Mouse (Mus musculus): ENCODE data around the gene Rnf207.
A peak's percentile ranks its signal among the peaks of the same experiment; 100 is the strongest.

Gene Rnf207

DNA sequence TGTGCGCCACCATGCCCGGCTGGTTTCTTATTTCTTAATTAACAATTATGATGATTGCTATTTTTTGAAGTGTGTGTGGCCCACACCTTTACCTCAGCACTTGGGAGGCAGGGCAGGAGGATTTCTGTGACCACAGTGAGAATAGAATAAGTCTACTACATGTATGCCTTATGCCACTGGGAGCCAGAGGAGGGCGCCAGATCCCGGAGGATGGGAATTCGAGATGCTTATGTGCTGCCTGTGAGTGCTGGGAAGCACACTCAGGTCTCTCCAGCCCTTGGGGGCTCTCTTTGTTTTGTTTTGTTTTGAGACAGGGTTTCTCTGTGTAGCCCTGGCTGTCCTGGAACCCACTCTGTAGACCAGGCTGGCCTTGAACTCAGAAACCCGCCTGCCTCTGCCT, 9.9 kb upstream of the Rnf207 start:
- DNase-seq (ENCODE audit: low read depth, low spot score), result no peak

DNA sequence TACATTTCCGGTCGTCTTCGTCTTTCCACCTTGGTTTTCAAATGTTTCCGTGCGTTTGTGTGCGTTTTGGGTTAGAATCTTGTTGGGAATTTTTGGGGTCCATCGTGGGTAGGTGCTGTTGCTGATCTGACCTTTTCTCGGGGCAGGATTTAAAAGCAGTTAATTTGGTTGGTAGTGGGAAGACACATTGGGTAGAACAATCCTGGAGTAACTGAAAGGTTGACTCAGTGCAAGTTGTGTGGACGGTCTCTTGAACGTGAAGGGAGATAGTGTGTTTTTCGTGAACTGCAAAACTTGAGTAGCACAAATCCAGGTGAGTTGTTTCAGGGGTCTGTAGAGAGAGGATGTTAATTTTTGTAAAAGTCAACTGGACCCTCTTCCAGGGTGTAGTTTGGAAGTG, 7.8 kb upstream of the Rnf207 start:
- DNase-seq (ENCODE audit: low read depth, low spot score), result no peak

DNA sequence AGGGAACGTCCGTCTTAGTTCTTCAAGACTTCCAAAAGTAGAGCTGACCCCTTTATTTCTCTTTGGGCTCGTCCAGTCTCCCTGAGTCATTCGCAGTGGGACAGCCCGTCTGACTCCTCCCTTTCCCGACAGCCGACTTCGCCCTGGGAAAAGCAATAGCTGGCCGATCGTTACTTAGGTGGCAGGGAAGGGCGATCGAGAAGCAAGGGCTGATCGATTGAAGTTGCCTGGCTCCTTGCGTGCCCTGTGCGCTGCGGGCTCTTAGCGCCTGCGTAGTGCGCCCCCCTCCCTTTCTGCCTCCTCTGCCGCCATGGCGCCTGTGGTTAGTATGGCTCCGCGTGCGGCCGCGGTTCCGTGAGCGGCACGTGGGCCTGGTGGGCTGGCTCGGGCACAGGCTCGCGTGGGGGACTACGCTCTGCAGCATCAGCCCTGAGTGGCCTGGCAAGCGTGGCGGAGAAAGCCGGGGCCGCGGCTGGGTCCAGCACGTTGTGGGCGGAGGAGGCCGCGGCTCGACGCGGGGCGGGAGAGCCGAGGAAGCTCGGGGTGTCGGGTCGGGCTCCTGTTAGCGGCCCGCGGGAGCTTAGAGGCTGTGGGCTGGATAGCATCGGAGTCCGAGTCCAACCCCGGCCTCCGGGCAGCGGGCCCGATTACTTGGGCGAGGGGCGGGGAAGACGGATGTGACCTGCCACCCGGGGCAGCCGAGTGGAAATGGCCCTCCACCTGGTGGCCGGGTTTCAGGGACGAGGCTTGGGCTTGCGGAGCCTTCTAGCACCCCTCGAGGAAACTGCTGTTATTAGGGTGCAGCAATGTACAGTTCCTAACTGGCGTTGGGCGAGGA, 7.0 kb upstream of the Rnf207 start, which contains the start of gene Rpl22:
TSS of gene Rpl22 (plus strand) at position 169 of the 838 bp plus-strand sequence.
- DNase-seq (ENCODE audit: low read depth, low spot score), result peak; percentile 94

DNA sequence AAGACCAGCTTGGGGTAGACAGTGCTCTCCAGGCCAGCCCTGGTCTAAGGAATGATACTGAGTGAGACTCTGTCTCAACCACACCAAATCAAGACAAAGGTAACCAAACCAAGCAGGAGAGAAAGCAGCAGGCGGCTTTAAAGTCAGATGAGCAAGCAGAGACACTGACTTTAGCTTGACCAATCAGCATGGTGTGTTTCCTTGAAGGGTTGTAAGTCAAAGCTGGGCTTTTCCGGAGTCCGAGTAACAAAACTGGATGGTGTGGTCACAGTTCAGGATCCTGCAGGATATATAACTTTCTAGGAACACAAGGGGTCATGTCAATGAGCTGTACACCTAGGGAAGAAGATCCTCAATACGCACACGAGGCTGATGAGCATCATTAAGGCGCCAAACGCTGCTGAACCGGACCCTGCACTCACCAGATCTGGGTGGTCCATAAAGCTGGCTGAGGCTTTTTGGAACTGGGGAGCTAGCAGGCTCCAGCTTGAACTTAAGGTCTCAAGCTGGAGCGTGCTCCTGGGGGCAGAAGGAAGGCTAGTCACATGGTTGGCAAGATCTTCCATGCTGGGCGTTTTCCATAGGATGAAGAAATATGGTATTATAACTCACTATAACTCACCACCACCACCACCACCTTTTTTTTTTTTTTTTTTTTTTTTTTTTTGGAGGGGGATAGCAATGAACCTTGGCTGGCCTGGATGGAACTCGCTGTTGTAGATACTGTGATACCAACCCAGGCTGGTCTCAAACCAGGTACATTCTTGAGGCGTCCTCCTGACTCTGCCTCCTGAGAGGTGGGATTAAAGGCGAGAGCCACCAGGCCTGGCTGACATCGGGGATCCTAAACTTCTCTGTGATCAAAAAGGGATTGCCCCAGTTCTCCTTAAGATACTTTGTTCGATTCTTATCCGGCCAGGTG, 6.1 kb upstream of the Rnf207 start:
- DNase-seq (ENCODE audit: low read depth, low spot score), result no peak

DNA sequence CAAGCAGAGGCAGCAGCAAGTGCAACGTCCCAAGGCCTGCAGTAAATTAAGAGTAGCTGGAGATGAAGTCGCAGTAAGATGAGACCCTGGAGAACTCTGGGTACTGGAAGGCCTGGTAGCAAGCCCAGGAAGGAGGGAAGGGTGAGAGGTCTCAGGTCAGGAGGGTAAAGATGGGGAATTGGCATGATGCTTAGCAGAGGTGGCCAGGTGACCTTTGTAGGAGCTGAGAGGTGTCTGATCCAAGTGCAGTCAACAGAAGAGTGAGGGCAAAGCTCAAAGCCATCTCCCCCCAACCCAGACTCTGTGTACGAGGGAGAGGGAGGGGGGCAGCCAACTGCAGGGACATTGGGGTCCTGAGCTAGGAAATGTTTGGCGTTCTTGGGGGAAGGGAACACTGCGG, 2.7 kb upstream of the Rnf207 start:
- DNase-seq (ENCODE audit: low read depth, low spot score), result no peak

DNA sequence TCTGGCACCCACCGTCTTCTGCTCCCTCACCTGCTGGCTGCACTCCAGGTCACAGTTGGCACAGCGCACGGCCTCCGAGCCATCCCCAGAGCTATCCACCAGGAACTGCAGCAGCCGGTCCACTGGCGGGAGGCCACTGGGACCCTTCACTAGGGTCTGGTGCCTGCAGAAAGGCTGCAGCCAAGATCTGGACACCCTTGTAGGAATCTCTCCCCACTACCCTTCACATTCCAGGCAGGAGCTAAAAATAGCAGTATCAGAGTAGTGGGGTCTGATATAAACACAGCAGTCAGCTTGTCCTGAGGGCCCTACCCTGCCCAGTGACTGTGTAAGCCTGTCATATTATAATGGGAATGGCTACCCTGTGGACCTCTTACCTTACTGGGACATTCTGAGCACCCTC, 1.2 kb downstream of the Rnf207 start:
- DNase-seq (ENCODE audit: low read depth, low spot score), result no peak

DNA sequence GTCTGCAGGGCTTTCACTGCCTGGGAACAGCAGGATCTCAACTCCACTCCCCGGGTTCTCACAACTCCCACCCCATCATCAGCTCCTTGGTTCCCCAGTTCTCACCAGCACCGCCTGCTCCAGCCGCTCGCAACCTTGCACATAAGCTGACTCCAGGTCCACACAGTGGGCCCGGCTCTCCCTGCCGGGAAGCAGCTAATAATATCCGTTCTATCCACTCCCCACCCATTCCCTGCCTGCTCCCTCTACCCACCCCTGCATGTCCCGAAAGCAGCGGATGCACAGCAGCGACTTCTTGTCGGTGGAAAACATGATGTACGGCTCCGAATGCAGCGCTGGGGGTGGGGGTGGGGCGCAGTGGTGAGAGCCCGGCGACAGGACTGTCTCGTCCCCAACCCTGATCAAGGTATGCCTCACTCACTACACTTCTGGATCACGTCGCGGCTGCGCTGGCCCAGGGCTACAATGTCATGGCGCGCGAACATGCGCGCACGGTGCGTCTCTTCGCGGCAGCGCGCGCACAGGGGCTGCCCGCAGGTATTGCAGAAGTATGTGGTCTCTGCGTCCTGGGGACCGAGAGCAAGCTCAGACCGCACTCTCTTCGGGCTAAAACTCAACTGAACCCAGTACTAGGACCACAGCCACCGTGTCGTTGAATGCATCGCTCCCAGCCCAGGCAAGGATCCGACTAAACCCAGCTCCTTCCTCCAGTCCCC, 3.1 kb downstream of the Rnf207 start:
- DNase-seq (ENCODE audit: low read depth, low spot score), result no peak

DNA sequence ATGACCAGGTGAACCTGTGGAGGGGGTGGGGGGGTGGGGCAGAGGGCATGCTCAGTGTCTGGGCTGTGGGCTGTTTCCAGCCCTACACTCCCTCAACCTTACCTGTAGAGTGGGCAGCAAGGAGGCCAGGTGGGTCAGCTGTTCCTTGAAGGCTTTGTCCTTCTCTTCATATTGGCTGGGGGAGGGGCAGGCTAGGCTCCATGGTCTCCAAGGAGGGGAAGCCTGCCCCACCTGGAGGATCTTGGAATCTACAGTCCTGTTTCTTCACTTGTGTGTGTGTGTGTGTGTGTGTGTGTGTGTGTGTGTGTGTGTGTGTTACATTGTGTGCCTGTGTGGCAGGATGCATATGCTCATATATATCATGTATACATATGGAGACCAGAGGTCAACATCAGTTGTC, 4.9 kb downstream of the Rnf207 start:
- DNase-seq (ENCODE audit: low read depth, low spot score), result no peak

DNA sequence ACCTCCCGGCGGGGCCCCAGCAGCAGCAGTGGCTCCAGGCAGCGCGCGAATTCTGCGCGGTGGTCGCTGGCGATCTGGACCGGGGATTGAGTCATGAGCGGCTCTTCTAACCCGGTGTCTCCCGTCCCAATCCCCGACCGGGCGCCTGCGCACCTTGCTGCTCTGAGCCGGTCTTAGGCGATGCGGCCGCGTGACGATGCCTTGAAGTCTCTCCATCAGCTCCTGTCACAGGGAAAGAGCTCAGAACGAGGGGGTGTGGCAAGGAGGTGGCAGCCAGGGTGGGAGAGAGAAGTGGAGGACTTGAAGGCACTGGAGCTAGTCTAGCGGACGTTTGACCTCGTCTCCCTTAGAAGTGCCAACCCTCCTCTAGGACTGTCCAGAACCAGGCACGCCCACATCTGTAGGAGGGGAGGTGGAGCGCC, 5.6 kb downstream of the Rnf207 start:
- DNase-seq (ENCODE audit: low read depth, low spot score), result no peak

DNA sequence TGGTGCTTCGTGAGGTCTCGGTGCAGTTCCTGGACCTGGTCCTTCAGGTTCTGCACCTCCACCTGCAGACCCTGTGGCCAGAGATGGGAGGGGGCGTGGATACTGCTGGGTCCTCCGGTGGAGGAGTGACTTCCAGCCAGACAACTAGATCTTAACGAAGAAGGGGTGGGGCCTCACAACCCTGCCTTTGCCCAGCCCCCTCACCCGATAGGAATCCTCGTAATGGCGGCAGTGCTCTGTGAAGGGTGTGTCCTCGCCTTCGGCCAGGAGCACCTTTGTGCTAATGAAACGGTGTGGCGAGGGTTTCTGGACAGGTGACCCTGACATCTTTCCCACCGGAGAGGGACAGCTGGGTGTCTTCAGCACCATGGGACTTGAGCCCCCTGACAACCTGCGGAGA, 6.6 kb downstream of the Rnf207 start:
- no peak for DNase-seq (ENCODE audit: low read depth, low spot score)

DNA sequence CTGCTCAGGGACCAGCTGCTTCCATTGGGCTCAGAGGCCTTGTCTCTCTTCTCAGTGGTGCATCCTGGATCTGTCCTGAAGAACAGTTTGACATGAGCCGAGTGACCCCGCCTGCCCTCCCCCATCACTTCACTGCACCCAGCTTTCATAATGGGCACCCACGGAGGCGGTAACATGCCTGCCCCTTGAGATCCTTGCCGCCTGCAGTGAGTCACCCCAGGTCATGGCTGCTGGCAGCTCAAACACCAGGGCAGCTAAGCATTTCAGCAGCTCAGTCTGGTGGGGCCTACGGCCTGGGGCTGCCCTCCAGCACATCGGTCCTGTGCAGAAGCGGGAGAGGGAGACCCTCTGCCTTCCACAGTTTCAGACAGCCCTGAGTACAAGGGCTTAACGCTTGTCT, 11.3 kb downstream of the Rnf207 start:
- no peak for DNase-seq (ENCODE audit: low read depth, low spot score)

DNA sequence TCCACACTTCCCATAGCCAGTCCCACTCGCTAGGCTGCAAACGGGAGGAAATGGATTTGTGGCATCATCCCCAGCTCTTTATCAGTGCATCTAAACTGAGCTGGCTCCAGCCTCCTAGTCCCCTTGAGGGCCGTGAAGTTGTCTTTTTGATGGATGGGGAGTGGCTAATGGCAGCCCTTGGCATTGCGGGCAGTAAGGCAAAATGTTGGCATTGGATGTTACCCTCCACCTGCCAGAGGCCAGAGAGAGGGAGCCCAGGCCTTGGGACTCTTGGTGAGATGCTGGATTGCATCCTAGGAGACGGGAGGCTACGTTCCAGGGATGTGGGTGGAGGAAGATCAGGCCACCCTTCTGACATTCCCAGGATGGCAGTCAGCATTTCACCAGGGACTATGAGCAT, 12.8 kb downstream of the Rnf207 start:
- no peak for DNase-seq (ENCODE audit: low read depth, low spot score)

DNA sequence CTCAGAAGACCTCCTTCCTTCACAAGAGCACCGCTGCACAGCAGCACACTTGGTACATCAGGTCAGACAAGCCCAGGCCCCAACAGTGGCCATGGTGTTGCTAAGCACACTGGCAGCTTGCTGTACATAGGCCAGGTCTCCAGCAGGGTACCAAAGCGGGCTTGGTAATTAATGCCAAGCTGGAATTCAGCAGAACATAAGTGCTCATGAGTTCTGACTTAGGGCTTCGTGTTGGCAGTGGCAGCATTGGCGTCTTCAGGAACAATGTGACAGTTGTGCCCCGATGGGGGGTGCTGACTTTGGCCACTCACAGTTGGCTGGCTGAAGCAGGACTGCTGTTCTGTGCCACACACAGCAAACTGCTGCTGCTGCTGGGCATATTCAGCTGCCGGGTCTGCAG, 14.1 kb downstream of the Rnf207 start:
- DNase-seq (ENCODE audit: low read depth, low spot score), result no peak

DNA sequence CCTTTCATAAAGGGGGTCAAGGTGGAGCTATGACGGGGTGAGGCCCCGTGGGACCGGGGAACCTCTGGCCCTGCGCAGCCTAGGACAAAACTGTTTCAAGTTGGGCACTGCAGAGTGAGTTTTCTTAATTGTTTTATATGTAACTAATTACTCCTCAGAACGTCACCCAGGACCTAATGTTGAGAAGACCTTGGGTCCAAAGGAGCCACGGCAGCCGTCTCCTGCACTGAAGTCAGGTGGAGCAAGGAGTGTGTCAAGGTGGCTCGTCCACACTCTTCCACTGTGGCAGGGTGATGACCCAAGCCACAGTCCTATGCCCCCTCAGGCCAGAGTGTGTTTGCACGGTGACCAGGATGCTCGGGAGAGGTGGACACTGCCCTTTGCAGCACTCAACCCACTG, 15.6 kb downstream of the Rnf207 start:
- no peak for DNase-seq (ENCODE audit: low read depth, low spot score)

DNA sequence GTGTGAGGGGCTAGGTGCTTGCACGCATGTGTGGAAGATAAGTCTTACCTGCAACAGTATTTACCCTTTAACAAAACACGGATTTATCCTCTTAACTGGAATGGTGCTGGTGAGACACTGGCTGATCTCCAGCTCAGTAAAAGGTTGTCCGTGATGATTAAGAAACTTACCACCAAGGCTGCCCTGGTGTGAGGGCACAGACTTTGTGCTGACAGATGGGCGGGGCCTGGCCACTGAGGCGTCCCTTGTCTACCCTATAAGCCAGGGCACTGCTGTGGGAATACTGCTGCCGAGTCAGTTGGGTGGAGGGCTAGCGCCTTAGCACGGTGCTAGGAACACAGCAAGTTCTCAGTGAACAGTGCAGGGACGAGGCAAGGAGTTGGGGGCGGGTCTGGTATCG, 16.8 kb downstream of the Rnf207 start:
- no peak for DNase-seq (ENCODE audit: low read depth, low spot score)

DNA sequence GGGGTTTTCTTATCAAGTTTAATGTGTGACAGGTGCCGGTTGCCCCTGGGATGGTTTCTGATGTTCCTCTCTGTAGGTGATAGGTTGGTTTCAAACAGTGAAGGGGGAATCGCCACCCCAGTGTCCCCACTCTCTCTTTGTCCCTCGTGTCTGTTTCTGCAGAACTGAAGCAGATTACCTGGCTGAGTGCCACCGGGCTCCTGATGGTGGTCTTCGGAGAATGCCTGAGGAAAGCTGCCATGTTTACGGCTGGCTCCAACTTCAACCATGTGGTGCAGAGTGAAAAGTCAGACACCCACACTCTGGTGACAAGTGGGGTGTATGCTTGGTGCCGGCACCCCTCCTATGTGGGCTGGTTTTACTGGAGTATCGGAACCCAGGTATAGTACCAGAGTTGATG, 18.4 kb downstream of the Rnf207 start:
- DNase-seq (ENCODE audit: low read depth, low spot score), result no peak

DNA sequence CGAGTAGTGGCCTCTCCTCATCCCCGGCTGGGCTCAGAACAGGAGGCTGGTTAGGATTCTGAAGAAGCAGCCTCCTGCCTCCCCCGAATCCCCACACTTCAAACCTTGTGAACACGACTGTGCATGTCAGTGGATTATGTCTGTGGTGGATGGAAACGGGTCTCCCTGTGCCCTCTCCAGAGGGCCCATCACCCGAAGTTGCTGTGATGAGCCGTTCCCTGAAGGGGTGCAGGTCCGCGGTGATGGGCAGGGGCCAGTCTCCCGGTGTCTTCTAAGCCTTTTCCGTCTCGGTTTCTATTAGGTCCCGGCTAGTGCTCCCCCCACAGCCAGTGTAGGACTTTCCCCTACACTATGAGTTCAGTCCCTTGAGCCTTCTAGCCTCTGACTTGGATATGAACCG, 20.0 kb downstream of the Rnf207 start:
- no peak for DNase-seq (ENCODE audit: low read depth, low spot score)

DNA sequence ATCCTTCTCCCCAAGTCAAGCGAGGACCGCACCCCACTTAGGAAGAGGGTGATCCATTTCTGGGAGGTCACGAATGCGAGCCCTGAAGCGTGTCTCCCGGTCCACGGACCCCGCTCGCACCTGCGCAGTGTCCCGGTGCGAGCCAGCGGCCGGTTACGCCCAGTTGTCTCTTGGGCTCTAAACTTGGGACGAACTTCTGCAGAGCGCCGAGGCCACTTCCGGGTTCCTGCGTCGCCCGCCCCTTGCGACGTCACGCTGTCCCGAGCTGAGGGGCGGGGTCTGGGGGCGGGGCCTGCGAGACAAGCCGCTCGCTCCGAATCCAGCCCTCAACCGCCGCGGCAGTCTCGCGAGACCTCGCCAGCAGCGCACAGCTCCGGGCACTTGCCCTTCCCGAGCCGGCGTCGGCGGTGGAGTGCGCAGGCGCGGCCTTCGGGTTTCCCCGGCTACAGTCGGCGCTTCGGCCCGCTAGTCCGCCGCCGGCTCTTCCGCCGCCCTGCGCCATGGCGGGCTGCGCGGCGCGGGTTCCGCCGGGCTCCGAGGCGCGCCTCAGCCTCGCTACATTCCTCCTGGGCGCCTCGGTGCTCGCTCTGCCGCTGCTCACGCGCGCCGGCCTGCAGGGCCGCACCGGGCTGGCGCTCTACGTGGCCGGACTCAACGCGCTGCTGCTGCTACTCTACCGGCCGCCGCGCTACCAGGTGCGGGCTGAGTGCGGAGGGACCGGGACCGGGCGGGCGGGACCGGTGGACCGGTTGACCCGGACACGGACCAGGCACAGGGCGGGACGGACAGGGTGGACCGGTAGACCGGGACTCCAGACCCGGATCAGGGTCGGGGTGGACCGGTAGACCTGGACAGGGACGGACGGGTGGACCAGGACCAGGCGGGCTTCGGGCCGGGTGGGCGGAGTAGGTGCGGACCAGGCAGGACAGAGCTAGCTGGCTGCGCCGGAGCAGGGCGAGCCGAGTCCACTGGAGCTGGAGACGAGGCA, 21.6 kb downstream of the Rnf207 start, which contains the start of gene Icmt:
TSS of gene Icmt (plus strand) at position 354 of the 988 bp plus-strand sequence.
- peak; percentile 98 for DNase-seq (ENCODE audit: low read depth, low spot score)

DNA sequence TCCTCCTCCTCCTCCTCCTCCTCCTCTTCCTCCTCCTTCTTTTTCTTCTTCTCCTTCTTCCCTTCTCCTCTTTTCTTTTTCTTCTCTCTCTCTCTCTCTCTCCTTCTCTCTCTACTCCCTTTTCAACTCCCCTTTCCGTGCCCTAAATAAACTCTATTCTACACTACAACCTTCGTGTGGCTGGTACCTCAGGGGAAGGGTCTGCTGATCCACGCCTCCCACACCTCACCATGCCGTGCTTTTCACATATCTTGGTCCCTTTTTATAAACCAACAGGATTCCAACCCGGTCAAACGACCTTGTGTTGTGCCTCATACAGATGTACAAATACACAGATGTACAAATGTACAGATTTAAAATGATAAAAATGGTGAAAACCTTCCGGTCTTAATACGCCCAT, 22.4 kb downstream of the Rnf207 start:
- no peak for DNase-seq (ENCODE audit: low read depth, low spot score)

DNA sequence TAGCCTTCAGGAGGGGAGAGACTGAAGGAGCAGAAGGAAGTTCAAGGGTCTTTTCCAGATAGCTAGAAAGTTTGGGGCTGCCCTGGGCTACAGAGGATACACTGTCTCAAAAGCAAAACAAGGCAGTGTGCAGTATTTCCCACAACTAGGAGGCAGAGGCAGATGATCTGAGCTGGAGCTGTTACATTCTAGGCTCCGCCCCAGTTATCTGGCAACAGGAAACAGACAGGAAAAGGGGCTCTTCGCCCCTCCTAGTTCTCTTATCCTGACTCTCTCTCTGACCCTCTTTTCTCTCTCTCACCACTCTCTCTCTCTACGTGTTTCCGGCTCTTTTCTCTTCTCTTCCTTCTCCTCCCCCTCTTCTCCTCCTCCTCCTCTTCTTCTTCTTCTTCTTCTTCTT, 22.9 kb downstream of the Rnf207 start:
- DNase-seq (ENCODE audit: low read depth, low spot score), result no peak
